Mouse (Mus musculus): ENCODE results near the gene E330021D16Rik. TPM values are rescaled to one million over a fixed set of nuclear protein-coding genes. Genes with fewer than 3 reads are reported as not detected.

Gene E330021D16Rik
- polyA plus RNA-seq, 1 experiment, result 0.12 TPM

- Histone ChIP-seq H3K4me3 (ENCODE audit: control insufficient read depth, low read depth, low read length) (no peak overlapping the region), H3K4me1 (ENCODE audit: control insufficient read depth, insufficient read depth, low read length) (no peaks in the 10 kb centered on the region), H3K36me3 (ENCODE audit: control insufficient read depth, insufficient read depth, low read length) (no peaks in the 10 kb centered on the region), H3K27me3 (ENCODE audit: control insufficient read depth, insufficient read depth, low read length) (no peaks in the 10 kb centered on the region), H3K27ac (ENCODE audit: control insufficient read depth, insufficient read depth, low read depth, low read length) (no peak overlapping the region)
- TF ChIP-seq POLR2A (IDR thresholded peaks at IDR 0.05; ENCODE audit: control insufficient read depth, low read depth, low read length) (no peak), CTCF (IDR thresholded peaks at IDR 0.05; ENCODE audit: control insufficient read depth, insufficient read depth, insufficient replicate concordance, low read depth, low read length) (no peak)
These were observed 16.0 kb upstream of the E330021D16Rik start for GRCm38 (mm10) chr6:136431169-136431895.

- Histone ChIP-seq H3K36me3 (ENCODE audit: control insufficient read depth, insufficient read depth, low read length) (no peaks in the 10 kb centered on the region), H3K4me1 (ENCODE audit: control insufficient read depth, insufficient read depth, low read length) (no peaks in the 10 kb centered on the region), H3K4me3 (ENCODE audit: control insufficient read depth, low read depth, low read length) (no peak overlapping the region), H3K27ac (ENCODE audit: control insufficient read depth, insufficient read depth, low read depth, low read length) (no peak overlapping the region), H3K27me3 (ENCODE audit: control insufficient read depth, insufficient read depth, low read length) (no peaks in the 10 kb centered on the region)
- TF ChIP-seq CTCF (IDR thresholded peaks at IDR 0.05; ENCODE audit: control insufficient read depth, insufficient read depth, insufficient replicate concordance, low read depth, low read length) (no peak), POLR2A (IDR thresholded peaks at IDR 0.05; ENCODE audit: control insufficient read depth, low read depth, low read length) (no peak)
These were observed 14.1 kb upstream of the E330021D16Rik start for GRCm38 (mm10) chr6:136429441-136429840.

- H3K27me3 ChIP-seq (ENCODE audit: control insufficient read depth, insufficient read depth, low read length), result no peaks in the 10 kb centered on the region
- no peaks in the 10 kb centered on the region for H3K36me3 ChIP-seq (ENCODE audit: control insufficient read depth, insufficient read depth, low read length)
- H3K4me1 ChIP-seq (ENCODE audit: control insufficient read depth, insufficient read depth, low read length), result no peaks in the 10 kb centered on the region
- no peak overlapping the region for H3K4me3 ChIP-seq (ENCODE audit: control insufficient read depth, low read depth, low read length)
- H3K27ac ChIP-seq (ENCODE audit: control insufficient read depth, insufficient read depth, low read depth, low read length), result no peak overlapping the region
- no peak for TF ChIP-seq CTCF (IDR thresholded peaks at IDR 0.05; ENCODE audit: control insufficient read depth, insufficient read depth, insufficient replicate concordance, low read depth, low read length)
- TF ChIP-seq POLR2A (IDR thresholded peaks at IDR 0.05; ENCODE audit: control insufficient read depth, low read depth, low read length), result no peak
These were observed 13.0 kb upstream of the E330021D16Rik start for GRCm38 (mm10) chr6:136428412-136428811.

GRCm38 (mm10) chr6:136427240-136427639, 11.9 kb upstream of the E330021D16Rik start:
- Histone ChIP-seq H3K4me3 (ENCODE audit: control insufficient read depth, low read depth, low read length) (no peak overlapping the region), H3K36me3 (ENCODE audit: control insufficient read depth, insufficient read depth, low read length) (no peaks in the 10 kb centered on the region), H3K27me3 (ENCODE audit: control insufficient read depth, insufficient read depth, low read length) (no peaks in the 10 kb centered on the region), H3K27ac (ENCODE audit: control insufficient read depth, insufficient read depth, low read depth, low read length) (no peak overlapping the region), H3K4me1 (ENCODE audit: control insufficient read depth, insufficient read depth, low read length) (no peaks in the 10 kb centered on the region; the same call in 1 of the 2 replicates)
- TF ChIP-seq CTCF (IDR thresholded peaks at IDR 0.05; ENCODE audit: control insufficient read depth, insufficient read depth, insufficient replicate concordance, low read depth, low read length) (no peak), POLR2A (IDR thresholded peaks at IDR 0.05; ENCODE audit: control insufficient read depth, low read depth, low read length) (no peak)

- no peak for TF ChIP-seq POLR2A (IDR thresholded peaks at IDR 0.05; ENCODE audit: control insufficient read depth, low read depth, low read length)
- no peak for TF ChIP-seq CTCF (IDR thresholded peaks at IDR 0.05; ENCODE audit: control insufficient read depth, insufficient read depth, insufficient replicate concordance, low read depth, low read length)
- no peaks in the 10 kb centered on the region for H3K27me3 ChIP-seq (ENCODE audit: control insufficient read depth, insufficient read depth, low read length)
- no peak overlapping the region for H3K4me3 ChIP-seq (ENCODE audit: control insufficient read depth, low read depth, low read length)
- H3K36me3 ChIP-seq (ENCODE audit: control insufficient read depth, insufficient read depth, low read length), result no peaks in the 10 kb centered on the region
- H3K27ac ChIP-seq (ENCODE audit: control insufficient read depth, insufficient read depth, low read depth, low read length), result no peak overlapping the region
- H3K4me1 ChIP-seq (ENCODE audit: control insufficient read depth, insufficient read depth, low read length), result peaks cover 8% of the 10 kb centered on the region
These were observed 10.6 kb upstream of the E330021D16Rik start for GRCm38 (mm10) chr6:136425956-136426355.

GRCm38 (mm10) chr6:136424166-136424565, 8.8 kb upstream of the E330021D16Rik start:
- Histone ChIP-seq H3K4me3 (ENCODE audit: control insufficient read depth, low read depth, low read length) (no peak overlapping the region), H3K36me3 (ENCODE audit: control insufficient read depth, insufficient read depth, low read length) (no peaks in the 10 kb centered on the region), H3K27ac (ENCODE audit: control insufficient read depth, insufficient read depth, low read depth, low read length) (no peak overlapping the region), H3K27me3 (ENCODE audit: control insufficient read depth, insufficient read depth, low read length) (no peaks in the 10 kb centered on the region), H3K4me1 (ENCODE audit: control insufficient read depth, insufficient read depth, low read length) (peaks cover 9% of the 10 kb centered on the region)
- TF ChIP-seq POLR2A (IDR thresholded peaks at IDR 0.05; ENCODE audit: control insufficient read depth, low read depth, low read length) (no peak), CTCF (IDR thresholded peaks at IDR 0.05; ENCODE audit: control insufficient read depth, insufficient read depth, insufficient replicate concordance, low read depth, low read length) (no peak)

- Histone ChIP-seq H3K4me3 (ENCODE audit: control insufficient read depth, low read depth, low read length) (no peak overlapping the region), H3K4me1 (ENCODE audit: control insufficient read depth, insufficient read depth, low read length) (peaks cover 9% of the 10 kb centered on the region), H3K36me3 (ENCODE audit: control insufficient read depth, insufficient read depth, low read length) (no peaks in the 10 kb centered on the region), H3K27ac (ENCODE audit: control insufficient read depth, insufficient read depth, low read depth, low read length) (no peak overlapping the region), H3K27me3 (ENCODE audit: control insufficient read depth, insufficient read depth, low read length) (no peaks in the 10 kb centered on the region)
- TF ChIP-seq POLR2A (IDR thresholded peaks at IDR 0.05; ENCODE audit: control insufficient read depth, low read depth, low read length) (no peak), CTCF (IDR thresholded peaks at IDR 0.05; ENCODE audit: control insufficient read depth, insufficient read depth, insufficient replicate concordance, low read depth, low read length) (no peak)
These were observed 7.8 kb upstream of the E330021D16Rik start for GRCm38 (mm10) chr6:136423201-136423600.

Measured in testis, adult 2 months (tissue).